Mouse (Mus musculus) forebrain, embryonic 11.5 days (tissue): ENCODE data around the gene Tmem223. TPM values are rescaled to one million over a fixed set of nuclear protein-coding genes. Genes with fewer than 3 reads are reported as not detected.

Experiments
- ATAC-seq: fragments of 200-750 bp; cut with Nextera tagmentation; replicated peaks from 2 replicates; pipeline ENCODE4 v1.8.0; 2017; ENCODE audit warnings: moderate TSS enrichment; ENCODE audit not compliant: low FRiP score
- DNase-seq: peaks from one replicate; pipeline ENCODE4 v3.0.0-alpha.2; 2017; ENCODE audit warnings: low spot score
- H3K27ac ChIP-seq: fragments of 300-500 bp; sonication (generic); 2 replicates; pipeline ENCODE4 v1.5.1; 2014; ENCODE audit warnings: low read depth, low read length
- H3K27me3 ChIP-seq: fragments of 300-500 bp; sonication (generic); 2 replicates; pipeline ENCODE4 v1.6.1; 2014; ENCODE audit warnings: mild to moderate bottlenecking, low read length, mixed read lengths; ENCODE audit not compliant: control insufficient read depth, insufficient read depth
- H3K36me3 ChIP-seq: fragments of 300-500 bp; sonication (generic); 2 replicates; pipeline ENCODE4 v1.6.1; 2014; ENCODE audit warnings: mild to moderate bottlenecking, low read length, moderate library complexity, mixed read lengths; ENCODE audit not compliant: control insufficient read depth, insufficient read depth
- H3K4me1 ChIP-seq: fragments of 300-500 bp; sonication (generic); replicated peaks from 2 replicates; pipeline ENCODE4 v1.6.1; 2014; ENCODE audit warnings: low read length, mixed read lengths; ENCODE audit not compliant: control insufficient read depth, insufficient read depth
- H3K4me2 ChIP-seq: fragments of 300-500 bp; sonication (generic); 2 replicates; pipeline ENCODE4 v1.6.1; 2014; ENCODE audit warnings: low read depth, mild to moderate bottlenecking, low read length, moderate library complexity, mixed read lengths; ENCODE audit not compliant: severe bottlenecking
- H3K4me3 ChIP-seq: fragments of 300-500 bp; sonication (generic); 2 replicates; pipeline ENCODE4 v1.5.1; 2014; ENCODE audit warnings: low read depth, low read length
- H3K9ac ChIP-seq: fragments of 300-500 bp; sonication (generic); 2 replicates; pipeline ENCODE4 v1.6.1; 2014; ENCODE audit warnings: low read length
- H3K9me3 ChIP-seq: fragments of 300-500 bp; sonication (generic); 2 replicates; pipeline ENCODE4 v1.6.1; 2016; ENCODE audit warnings: low read length, mixed read lengths; ENCODE audit not compliant: control insufficient read depth
- WGBS: fragments of 180-500 bp; shearing (Covaris S2); extraction: QIAGEN DNeasy Blood & Tissue Kit; methylation state at CpG from one replicate; pipeline ENCODE4 v1.1.7; 2014; 5-methylcytosine and 5-hydroxymethylcytosine counted together
- polyA plus RNA-seq: library from polyadenylated mRNA; unstranded; fragments of >200 nt; fragmentation: Nextera tagmentation; extraction: Ambion mirVana; gene quantifications from 2 replicates; pipeline ENCODE4 v1.2.1, GENCODE M21; 2014

Tmem223 gene
- polyA plus RNA-seq: 181 and 182 TPM in 2 replicates

- peak within 1 kb of the TSS; percentile 58 for H3K27ac ChIP-seq
- no peaks in the 10 kb centered on the region for H3K27me3 ChIP-seq
- ATAC-seq: peak; percentile 47; the same call in 1 of the 2 replicates
- WGBS: 20% methylated on average over 29 of the region's 29 CpGs
- peaks cover 6% of the 10 kb centered on the region; the same call in 1 of the 2 replicates for H3K4me1 ChIP-seq
- no peaks in the 10 kb centered on the region for H3K9me3 ChIP-seq
- DNase-seq: peak; percentile 87
- peaks cover 26% of the 10 kb centered on the region for H3K36me3 ChIP-seq
- H3K9ac ChIP-seq: peak within 1 kb of the TSS; percentile 91
- peak within 1 kb of the TSS; percentile 67 for H3K4me3 ChIP-seq
- H3K4me2 ChIP-seq: peak within 1 kb of the TSS; percentile 80
Observed at GRCm38 (mm10) chr19:8770567-8771270, at the start of gene Tmem223. Tmem223 (plus strand) TSS chr19:8770996.

- no peak overlapping the region for H3K4me2 ChIP-seq
- H3K27ac ChIP-seq: no peak overlapping the region
- no peak overlapping the region for H3K4me3 ChIP-seq
- H3K4me1 ChIP-seq: peaks cover 12% of the 10 kb centered on the region
- 92% methylated on average over 1 of the region's 1 CpGs for WGBS
- ATAC-seq (no peak), DNase-seq (no peak)
- no peak overlapping the region for H3K9ac ChIP-seq
- no peaks in the 10 kb centered on the region for H3K27me3 ChIP-seq
- peaks cover 10% of the 10 kb centered on the region; the same call in 1 of the 2 replicates for H3K36me3 ChIP-seq
- H3K9me3 ChIP-seq: no peaks in the 10 kb centered on the region
Observed at GRCm38 (mm10) chr19:8721378-8721777, 49.4 kb upstream of the Tmem223 start.

- H3K4me3 ChIP-seq: peak overlapping the region; percentile 89
- WGBS: 63% methylated on average over 4 of the region's 4 CpGs
- peak overlapping the region; percentile 98 for H3K9ac ChIP-seq
- H3K27ac ChIP-seq: peak overlapping the region; percentile 88; the same call in 1 of the 2 replicates
- H3K36me3 ChIP-seq: peaks cover 10% of the 10 kb centered on the region; the same call in 1 of the 2 replicates
- H3K27me3 ChIP-seq: no peaks in the 10 kb centered on the region
- H3K4me2 ChIP-seq: peak overlapping the region; percentile 71
- DNase-seq (no peak), ATAC-seq (no peak)
- H3K4me1 ChIP-seq: peaks cover 12% of the 10 kb centered on the region
- H3K9me3 ChIP-seq: no peaks in the 10 kb centered on the region
Observed at GRCm38 (mm10) chr19:8722021-8722420, 48.8 kb upstream of the Tmem223 start.

GRCm38 (mm10) chr19:8722559-8722906 lies 48.3 kb upstream of the Tmem223 start:
- Histone ChIP-seq H3K27me3 (no peaks in the 10 kb centered on the region), H3K36me3 (peaks cover 10% of the 10 kb centered on the region; the same call in 1 of the 2 replicates), H3K4me3 (peak overlapping the region; percentile 89), H3K9me3 (no peaks in the 10 kb centered on the region), H3K27ac (peak overlapping the region; percentile 88), H3K9ac (peak overlapping the region; percentile 98), H3K4me2 (peak overlapping the region; percentile 71), H3K4me1 (peaks cover 12% of the 10 kb centered on the region)
- WGBS: 3% methylated on average over 5 of the region's 5 CpGs
- DNase-seq (no peak), ATAC-seq (peak; percentile 9; the same call in 1 of the 2 replicates)

GRCm38 (mm10) chr19:8722907-8723573 lies 47.8 kb upstream of the Tmem223 start, which contains the start of gene Slc3a2:
Slc3a2 (minus strand) TSS chr19:8723369.
- H3K27ac ChIP-seq: peak within 1 kb of the TSS; percentile 88
- under 1% methylated on average over 50 of the region's 50 CpGs for WGBS
- H3K9me3 ChIP-seq: no peaks in the 10 kb centered on the region
- H3K36me3 ChIP-seq: peaks cover 10% of the 10 kb centered on the region; the same call in 1 of the 2 replicates
- H3K27me3 ChIP-seq: no peaks in the 10 kb centered on the region
- DNase-seq: peak; percentile 96
- peak within 1 kb of the TSS; percentile 98 for H3K9ac ChIP-seq
- H3K4me1 ChIP-seq: peaks cover 12% of the 10 kb centered on the region
- H3K4me3 ChIP-seq: peak within 1 kb of the TSS; percentile 89
- H3K4me2 ChIP-seq: peak within 1 kb of the TSS; percentile 84
- ATAC-seq: peak; percentile 94

GRCm38 (mm10) chr19:8723574-8724346 lies 47.0 kb upstream of the Tmem223 start:
- ATAC-seq (no peak), DNase-seq (no peak)
- Histone ChIP-seq H3K27me3 (no peaks in the 10 kb centered on the region), H3K4me1 (peaks cover 12% of the 10 kb centered on the region), H3K4me3 (peak overlapping the region; percentile 89), H3K27ac (peak overlapping the region; percentile 82), H3K9ac (peak overlapping the region; percentile 98), H3K4me2 (peak overlapping the region; percentile 84), H3K36me3 (peaks cover 10% of the 10 kb centered on the region; the same call in 1 of the 2 replicates), H3K9me3 (no peaks in the 10 kb centered on the region)
- under 1% methylated on average over 20 of the region's 20 CpGs for WGBS

- Histone ChIP-seq H3K4me1 (peaks cover 12% of the 10 kb centered on the region), H3K9ac (peak overlapping the region; percentile 98), H3K27ac (peak overlapping the region; percentile 82), H3K4me3 (peak overlapping the region; percentile 89), H3K9me3 (no peaks in the 10 kb centered on the region), H3K4me2 (peak overlapping the region; percentile 84), H3K27me3 (no peaks in the 10 kb centered on the region), H3K36me3 (peaks cover 10% of the 10 kb centered on the region; the same call in 1 of the 2 replicates)
- ATAC-seq: no peak
- 7% methylated on average over 2 of the region's 2 CpGs for WGBS
- no peak for DNase-seq
Observed at GRCm38 (mm10) chr19:8724392-8724791, 46.4 kb upstream of the Tmem223 start.

GRCm38 (mm10) chr19:8725081-8725613 lies 45.6 kb upstream of the Tmem223 start:
- Histone ChIP-seq H3K9me3 (no peaks in the 10 kb centered on the region), H3K9ac (peak overlapping the region; percentile 98), H3K27me3 (no peaks in the 10 kb centered on the region), H3K4me2 (peak overlapping the region; percentile 84), H3K36me3 (peaks cover 10% of the 10 kb centered on the region; the same call in 1 of the 2 replicates), H3K4me1 (peaks cover 12% of the 10 kb centered on the region), H3K27ac (peak overlapping the region; percentile 82; the same call in 1 of the 2 replicates), H3K4me3 (peak overlapping the region; percentile 89)
- WGBS: 55% methylated on average over 4 of the region's 4 CpGs
- ATAC-seq: no peak
- no peak for DNase-seq
